Mouse (Mus musculus) embryo, embryonic 10 days (tissue): ENCODE results near the gene Prkce.

Experiments
- DNase-seq: peaks from one replicate; pipeline ENCODE4 v3.0.0-alpha.2; 2015; ENCODE audit warnings: low spot score

Gene Prkce

GRCm38 (mm10) chr17:86514974-86515620 lies 347.5 kb downstream of the Prkce start:
- DNase-seq: no peak

- DNase-seq: no peak
Measured at GRCm38 (mm10) chr17:86516630-86517029, 349.0 kb downstream of the Prkce start.

- DNase-seq: no peak
Measured at GRCm38 (mm10) chr17:86518604-86519003, 351.0 kb downstream of the Prkce start.

DNA sequence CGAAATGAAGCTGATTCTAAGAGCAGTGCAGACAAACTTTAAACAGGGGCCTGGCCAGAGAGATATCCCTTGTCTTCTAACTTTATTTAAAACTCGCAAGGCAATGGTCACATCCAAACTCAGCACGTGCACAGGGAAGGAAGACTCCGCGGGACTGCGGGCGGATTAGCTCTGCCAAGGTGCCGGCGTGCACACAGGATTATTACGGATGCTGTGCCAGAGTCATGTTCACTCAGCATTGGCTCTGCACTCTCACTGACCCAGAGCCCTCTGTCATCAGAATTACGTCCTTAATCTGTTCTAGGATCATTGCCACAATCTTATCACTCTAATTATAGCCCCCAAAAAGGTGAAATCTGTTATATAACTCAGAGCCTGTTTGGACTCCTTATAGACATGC lies 353.7 kb downstream of the Prkce start:
- DNase-seq: no peak

GRCm38 (mm10) chr17:86522649-86523048 lies 355.1 kb downstream of the Prkce start:
- no peak for DNase-seq

DNA sequence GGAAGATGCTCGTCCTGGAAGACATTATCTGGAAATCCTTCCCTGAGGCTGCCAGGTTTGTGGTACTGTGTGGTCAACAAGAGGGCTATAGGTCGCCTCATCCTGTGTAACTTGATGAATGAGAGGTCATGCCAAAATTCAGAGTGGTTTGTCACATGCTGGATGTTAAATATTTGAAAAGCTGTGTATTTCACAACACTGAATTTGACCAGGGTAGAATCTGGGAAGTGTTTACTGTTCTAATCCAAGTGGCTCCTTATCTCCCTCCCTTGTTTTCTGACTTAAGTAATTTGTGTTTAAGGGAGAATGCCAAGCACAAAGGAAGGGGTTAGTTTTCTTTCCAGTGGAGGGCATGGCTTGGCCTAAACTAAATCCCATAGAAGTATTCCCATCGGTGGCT lies 355.8 kb downstream of the Prkce start:
- DNase-seq: no peak

DNA sequence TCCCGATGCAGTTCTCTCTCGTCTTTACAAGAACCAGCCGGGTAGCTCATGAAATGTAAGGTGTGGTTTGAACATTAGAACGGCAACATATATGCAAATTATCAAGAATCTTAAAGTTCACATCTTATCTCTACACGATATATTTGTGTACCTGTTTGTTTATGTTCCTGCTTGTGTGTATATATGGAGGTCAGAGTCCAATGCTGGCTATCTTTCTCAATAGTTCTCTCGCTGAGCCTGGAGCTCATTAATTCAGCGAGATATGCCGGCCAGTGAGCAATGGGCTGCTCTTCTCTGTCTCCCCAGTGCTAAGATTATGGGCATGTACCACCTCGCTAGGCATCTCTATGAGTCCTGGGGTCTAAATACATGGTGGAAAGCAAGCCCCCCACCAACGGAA lies 356.3 kb downstream of the Prkce start:
- no peak for DNase-seq

- no peak for DNase-seq
Measured at GRCm38 (mm10) chr17:86525075-86525474, 357.5 kb downstream of the Prkce start.

- no peak for DNase-seq
Measured at GRCm38 (mm10) chr17:86526016-86526415, 358.4 kb downstream of the Prkce start.

GRCm38 (mm10) chr17:86527298-86527697 lies 359.7 kb downstream of the Prkce start:
- no peak for DNase-seq

DNA sequence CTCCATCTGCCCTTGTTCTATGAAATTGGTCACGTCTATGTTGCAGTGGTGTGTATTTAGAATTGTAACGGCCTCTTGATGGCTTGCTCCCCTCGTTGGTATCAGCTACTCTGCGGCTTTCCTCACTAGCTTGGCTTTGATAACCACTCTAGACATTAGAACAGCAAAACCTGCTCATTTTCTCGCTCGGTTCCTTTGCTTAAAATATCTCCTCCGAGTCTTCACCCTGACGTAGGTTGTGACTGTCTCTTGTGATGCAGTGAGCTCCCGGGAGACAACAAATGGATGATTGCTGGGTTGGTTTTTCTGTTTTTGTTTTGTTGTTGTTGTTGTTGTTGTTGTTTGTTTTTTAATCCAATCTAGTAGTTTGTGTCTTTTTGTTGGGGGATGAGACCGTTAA lies 361.4 kb downstream of the Prkce start:
- no peak for DNase-seq

- DNase-seq: no peak
Measured at GRCm38 (mm10) chr17:86529411-86529810, 361.8 kb downstream of the Prkce start.

DNA sequence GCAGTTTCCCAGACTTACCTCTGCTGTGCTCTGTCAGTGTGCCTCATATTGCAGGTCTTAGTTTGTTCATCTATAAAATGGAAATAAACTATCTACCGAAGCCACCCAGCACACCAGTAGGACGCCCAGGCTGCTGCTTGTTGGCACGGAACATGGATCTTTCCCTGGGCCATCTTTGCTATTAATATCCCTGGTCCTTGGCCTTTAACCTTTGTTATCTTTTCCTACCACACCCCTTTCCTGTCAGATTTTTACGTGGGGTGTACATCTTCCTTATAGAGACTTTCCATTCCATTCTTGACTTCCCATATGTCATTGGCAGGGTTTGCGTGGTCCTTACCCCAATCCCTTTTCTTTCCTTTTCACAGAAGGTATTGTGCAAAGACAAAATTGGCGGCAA lies 363.6 kb downstream of the Prkce start:
- DNase-seq: no peak

DNA sequence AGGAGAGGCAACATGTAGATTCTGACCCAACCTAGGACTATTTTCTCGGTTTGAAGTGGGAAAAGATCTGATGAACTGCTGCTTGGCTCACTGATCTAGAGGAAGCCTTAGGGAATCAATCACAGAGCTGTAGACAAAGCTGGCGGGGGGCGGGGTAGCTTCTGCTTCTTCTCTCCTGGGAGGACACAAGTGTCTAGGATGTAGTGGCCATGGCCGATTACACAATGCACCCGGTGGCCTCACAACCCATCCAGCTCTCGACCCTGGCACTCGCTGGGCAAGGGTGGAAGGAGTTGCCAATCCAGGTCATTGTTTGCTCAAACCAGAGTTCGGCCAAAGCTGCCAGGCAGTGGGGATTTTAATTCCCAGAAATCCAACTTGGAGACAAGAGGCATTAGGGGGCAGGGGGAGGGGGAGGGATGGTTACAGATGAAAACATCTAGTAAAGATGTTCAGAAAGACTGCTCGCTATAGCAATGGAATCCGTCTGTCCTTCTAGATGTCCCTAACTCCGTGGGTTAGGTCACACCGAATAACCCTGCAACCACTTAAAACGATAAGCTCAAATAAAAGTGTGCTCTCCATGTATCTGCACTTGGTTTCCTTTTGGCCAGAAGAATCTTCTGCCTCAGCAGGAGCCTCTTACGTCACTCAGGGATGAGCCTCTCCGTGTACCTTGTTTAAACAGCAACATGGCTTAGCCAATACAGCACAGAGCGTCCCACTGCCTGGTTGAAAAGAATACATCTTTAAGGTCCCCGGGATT lies 365.4 kb downstream of the Prkce start:
- DNase-seq: no peak

GRCm38 (mm10) chr17:86533549-86533851 lies 365.9 kb downstream of the Prkce start:
- DNase-seq: no peak

GRCm38 (mm10) chr17:86535096-86535495 lies 367.5 kb downstream of the Prkce start:
- no peak for DNase-seq

DNA sequence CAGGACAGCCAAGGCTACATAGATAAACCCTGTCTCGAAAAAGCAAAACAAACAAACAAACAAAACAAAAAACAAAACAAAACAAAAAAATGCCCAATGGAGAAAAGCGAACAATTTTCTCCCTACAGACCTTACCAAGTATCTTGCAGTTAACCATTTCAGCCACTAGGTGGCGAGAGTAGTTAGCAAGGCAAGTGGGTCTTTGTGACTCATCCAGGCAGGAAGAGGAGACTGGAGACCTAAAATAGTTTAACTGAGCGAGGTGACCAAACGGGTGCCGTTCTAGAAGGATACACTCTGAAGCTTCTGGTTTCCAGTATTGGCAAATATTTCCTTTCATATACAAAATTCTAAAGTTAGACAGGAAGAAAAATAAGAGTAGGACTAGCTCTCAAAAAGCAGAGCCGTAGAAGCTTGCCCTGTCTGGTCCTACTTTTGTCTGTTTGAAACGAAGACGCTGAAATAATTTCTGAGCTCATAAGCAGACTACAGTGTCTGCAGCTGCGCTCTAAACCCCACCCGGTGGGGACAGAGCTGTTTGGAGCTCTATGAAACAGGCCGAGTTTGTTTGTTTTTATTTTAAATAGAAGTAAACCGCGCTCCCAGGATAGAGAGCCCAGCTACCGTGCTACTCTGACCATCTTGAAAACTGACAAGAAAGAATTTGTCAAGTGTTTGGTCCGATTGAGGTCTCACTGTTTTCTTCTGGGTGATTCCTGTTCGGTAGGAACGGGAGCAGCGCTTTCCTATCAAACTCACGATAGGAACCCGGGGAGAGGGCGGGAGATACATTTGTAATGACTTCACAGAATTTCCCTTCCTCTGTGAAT lies 368.5 kb downstream of the Prkce start:
- DNase-seq: peak; percentile 93

DNA sequence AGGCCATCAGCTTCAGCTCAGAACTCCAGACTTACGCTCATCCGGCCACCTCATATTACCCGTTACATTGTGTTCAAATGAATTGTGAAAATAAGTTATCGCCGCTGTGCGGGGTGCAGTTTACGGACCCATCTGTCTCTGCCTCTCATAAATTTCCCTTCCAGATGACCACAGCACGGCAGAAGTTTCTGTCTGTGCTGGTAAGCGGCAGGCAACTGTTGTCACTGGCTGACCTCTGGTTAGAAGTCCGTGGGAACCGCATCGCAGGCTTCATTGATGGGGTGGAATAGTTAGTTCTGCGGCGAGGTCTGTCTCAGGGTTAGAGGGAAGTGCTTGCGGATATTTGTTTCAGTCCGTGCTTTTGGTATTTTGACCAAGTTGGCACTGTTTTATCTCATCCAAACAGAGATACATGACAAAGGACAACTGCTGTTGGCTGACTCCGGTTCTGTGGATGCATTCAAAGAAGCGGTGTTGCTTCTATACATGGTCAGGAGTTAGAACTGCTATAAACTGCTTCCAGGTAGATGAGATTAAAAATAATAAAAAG lies 372.4 kb downstream of the Prkce start:
- no peak for DNase-seq

GRCm38 (mm10) chr17:86546529-86546928 lies 378.9 kb downstream of the Prkce start:
- no peak for DNase-seq

- no peak for DNase-seq
Measured at GRCm38 (mm10) chr17:86549128-86549527, 381.5 kb downstream of the Prkce start.

- DNase-seq: no peak
Measured at GRCm38 (mm10) chr17:86551561-86551960, 384.0 kb downstream of the Prkce start.

- DNase-seq: no peak
Measured at GRCm38 (mm10) chr17:86551995-86552394, 384.4 kb downstream of the Prkce start.
